Mouse (Mus musculus): Measurements from ENCODE around the gene Hesx1. TPM values are rescaled to one million over a fixed set of nuclear protein-coding genes. Genes with fewer than 3 reads are reported as not detected.

Gene Hesx1
- total RNA-seq, 2 experiments from 2014 or later, result not detected

DNA sequence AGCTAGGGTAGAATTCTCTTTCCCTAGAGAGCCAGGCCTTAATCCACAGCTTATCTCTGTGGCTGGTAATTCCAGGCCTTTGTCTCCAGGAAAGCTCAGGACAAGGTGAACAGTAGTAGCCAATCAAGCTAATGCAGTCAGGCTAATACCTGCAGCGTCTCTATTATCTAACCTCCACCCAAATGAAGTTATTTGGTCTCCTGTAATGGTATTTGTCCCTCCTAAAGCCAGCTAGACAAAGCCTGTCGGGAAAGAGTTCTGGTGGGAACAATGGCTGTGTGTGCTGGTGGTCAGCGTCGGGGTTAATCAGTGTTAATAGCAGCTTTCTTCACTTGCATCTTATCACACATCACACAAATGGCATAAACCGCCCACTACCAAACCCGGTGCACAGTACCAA is 11.7 kb downstream of the Hesx1 start:
- no peak for DNase-seq (ENCODE audit: extremely low spot score in 1 of 2, low spot score in 1 of 2)

DNA sequence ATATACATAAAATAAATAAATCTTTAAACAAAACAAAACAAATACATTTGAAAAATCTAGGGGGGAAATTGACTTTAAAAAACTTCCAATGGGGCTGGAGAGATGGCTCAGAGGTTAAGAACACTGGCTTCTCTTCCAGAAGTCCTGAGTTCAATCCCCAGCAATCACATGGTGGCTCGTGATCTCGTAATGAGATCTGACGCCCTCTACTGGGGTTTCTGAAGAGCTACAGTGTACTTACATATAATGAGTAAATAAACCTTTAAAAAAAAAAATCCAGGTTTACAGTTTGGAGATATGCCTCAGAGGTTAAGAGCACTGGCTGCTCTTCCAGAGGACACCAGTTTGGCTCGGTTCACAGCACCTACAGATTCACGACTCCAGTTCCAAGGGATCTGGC is 17.3 kb downstream of the Hesx1 start:
- DNase-seq (ENCODE audit: extremely low spot score in 1 of 2, low spot score in 1 of 2), result no peak

- DNase-seq (ENCODE audit: extremely low spot score in 1 of 2, low spot score in 1 of 2), result no peak
These were observed 19.4 kb downstream of the Hesx1 start for GRCm38 (mm10) chr14:27013658-27014057.

DNA sequence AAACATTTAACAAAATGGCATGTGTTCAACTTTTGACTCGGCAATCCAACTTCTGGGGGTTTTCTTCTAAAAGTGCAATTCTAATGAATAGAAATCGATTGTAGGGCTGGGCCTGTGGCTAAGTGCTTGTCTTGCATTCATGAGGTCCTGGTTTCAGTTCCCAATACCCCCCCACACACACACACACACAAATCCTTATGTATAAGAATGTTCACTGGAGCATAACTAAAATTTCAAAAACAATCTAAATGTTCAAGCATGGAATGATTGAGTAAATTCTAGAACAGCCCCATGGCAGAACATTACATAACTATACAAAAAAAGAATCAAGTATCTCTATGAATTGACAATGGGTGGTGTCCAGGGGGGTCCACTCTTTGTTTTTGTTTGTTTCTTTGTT is 23.7 kb downstream of the Hesx1 start:
- no peak for DNase-seq (ENCODE audit: extremely low spot score in 1 of 2, low spot score in 1 of 2)

DNA sequence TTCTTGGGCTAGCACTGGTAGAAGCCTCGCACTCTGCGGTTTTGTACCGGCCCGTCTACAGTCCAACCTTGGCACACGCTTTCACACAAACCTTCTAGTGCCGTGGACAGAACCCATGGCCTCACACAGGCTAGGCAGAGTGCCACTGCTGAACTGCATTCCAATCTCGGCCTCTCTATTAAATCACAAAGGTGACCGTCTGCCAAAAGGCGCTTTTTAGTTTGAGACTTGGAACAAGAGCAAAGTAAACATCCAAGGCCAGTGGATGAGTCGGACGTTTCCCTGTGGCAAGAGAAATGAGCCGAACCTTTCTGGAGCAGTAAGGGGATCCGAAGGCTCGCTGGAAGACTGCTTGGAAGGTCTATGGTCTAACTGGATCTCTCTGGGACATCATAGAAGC is 25.6 kb downstream of the Hesx1 start:
- DNase-seq (ENCODE audit: extremely low spot score in 1 of 2, low spot score in 1 of 2), result no peak

GRCm38 (mm10) chr14:27022876-27023275 is 28.7 kb downstream of the Hesx1 start:
- DNase-seq (ENCODE audit: extremely low spot score in 1 of 2, low spot score in 1 of 2), result peak in 1 of 2 experiments; percentile 47

DNA sequence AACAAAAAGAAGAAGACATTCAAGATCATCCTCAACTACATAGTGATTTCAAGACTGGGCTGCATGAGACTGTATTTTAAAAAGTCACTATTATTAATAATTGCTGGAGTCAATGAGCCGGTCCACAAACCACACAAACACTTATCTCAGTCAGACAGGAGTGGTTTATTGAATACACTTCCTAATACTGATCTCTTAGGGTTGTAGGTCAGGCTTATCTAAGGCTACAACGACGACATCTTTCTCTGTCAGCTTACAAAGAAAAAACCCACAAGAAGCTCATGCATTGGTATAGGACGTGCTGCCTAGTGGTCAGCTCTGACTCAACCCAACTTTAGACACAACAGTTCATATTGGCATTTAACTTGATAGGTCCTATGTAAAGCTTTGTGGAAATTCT is 30.4 kb downstream of the Hesx1 start:
- DNase-seq (ENCODE audit: extremely low spot score in 1 of 2, low spot score in 1 of 2), result no peak

- DNase-seq (ENCODE audit: extremely low spot score in 1 of 2, low spot score in 1 of 2), result no peak
These were observed 35.6 kb downstream of the Hesx1 start for GRCm38 (mm10) chr14:27029771-27030173.

- DNase-seq (ENCODE audit: extremely low spot score in 1 of 2, low spot score in 1 of 2), result peak; percentile 28 to 82
These were observed 36.9 kb downstream of the Hesx1 start for GRCm38 (mm10) chr14:27031142-27031541.

DNA sequence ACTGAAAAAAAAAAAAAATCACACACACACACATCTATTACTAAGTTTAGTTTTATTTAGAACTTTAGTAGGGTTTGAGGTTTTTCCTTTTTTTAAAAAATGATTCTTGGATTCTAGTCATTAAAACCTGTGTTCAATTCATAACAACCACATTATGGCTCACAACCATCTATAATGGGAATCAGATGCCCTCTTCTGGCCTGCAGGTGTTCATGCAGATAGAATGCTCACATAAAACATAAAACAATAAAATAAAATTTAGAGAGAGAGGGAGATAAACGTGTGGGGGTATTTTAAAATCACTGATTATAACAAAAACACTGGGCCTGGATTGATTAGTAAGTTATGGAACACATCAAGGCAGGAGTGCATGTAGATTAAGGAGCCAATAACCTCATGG is 43.3 kb downstream of the Hesx1 start:
- DNase-seq (ENCODE audit: extremely low spot score in 1 of 2, low spot score in 1 of 2), result no peak

DNA sequence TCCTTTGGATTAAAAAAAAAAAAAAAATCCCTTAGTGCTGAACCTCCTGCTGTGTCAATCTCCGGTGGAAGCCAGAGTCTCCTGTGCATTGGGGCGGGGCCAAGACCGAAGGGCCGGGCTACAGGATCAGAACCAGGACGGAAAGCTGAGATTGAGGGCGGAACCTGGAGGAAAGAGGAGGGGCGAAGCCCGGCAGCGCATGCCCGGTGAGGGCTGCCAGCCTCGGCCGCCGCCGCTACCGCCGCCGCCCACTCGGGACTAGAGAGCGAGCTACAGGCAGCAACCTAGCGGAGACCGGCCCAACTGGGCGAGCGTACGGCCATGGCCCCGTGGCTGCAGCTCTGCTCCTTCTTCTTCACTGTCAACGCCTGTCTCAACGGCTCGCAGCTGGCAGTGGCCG is 44.6 kb downstream of the Hesx1 start, which contains the start of gene Il17rd:
Il17rd (plus strand) TSS at position 159 of the 400 bp plus-strand sequence.
- peak; percentile 64 to 69 for DNase-seq (ENCODE audit: extremely low spot score in 1 of 2, low spot score in 1 of 2)

- peak in 1 of 2 experiments; percentile 16 for DNase-seq (ENCODE audit: extremely low spot score in 1 of 2, low spot score in 1 of 2)
These were observed 45.3 kb downstream of the Hesx1 start for GRCm38 (mm10) chr14:27039281-27040248.

GRCm38 (mm10) chr14:27040451-27040850 is 46.2 kb downstream of the Hesx1 start:
- no peak for DNase-seq (ENCODE audit: extremely low spot score in 1 of 2, low spot score in 1 of 2)

GRCm38 (mm10) chr14:27042280-27042983 is 48.2 kb downstream of the Hesx1 start:
- no peak for DNase-seq (ENCODE audit: extremely low spot score in 1 of 2, low spot score in 1 of 2)

DNA sequence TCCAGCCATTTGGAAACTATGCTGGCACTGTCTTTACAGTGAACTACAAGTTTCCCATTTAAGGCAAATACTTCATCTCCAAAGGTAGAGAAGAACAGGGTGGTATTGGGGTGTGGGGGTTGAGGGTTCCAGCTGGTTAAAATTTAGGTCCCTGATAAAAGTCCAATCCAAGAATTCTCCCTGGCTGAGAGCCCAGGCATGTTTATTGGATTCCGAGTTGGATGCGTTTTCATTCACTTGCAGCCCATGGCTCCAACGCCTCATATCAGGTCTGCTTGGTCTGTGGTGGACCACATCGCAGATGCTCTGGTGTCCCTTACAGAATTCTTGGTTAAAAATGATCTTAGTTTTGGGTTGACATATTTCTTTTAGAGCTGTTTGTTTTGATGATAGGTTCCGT is 49.2 kb downstream of the Hesx1 start:
- no peak for DNase-seq (ENCODE audit: extremely low spot score in 1 of 2, low spot score in 1 of 2)

- no peak for DNase-seq (ENCODE audit: extremely low spot score in 1 of 2, low spot score in 1 of 2)
These were observed 50.2 kb downstream of the Hesx1 start for GRCm38 (mm10) chr14:27044221-27044966.

GRCm38 (mm10) chr14:27044967-27045361 is 50.7 kb downstream of the Hesx1 start:
- DNase-seq (ENCODE audit: extremely low spot score in 1 of 2, low spot score in 1 of 2), result no peak

DNA sequence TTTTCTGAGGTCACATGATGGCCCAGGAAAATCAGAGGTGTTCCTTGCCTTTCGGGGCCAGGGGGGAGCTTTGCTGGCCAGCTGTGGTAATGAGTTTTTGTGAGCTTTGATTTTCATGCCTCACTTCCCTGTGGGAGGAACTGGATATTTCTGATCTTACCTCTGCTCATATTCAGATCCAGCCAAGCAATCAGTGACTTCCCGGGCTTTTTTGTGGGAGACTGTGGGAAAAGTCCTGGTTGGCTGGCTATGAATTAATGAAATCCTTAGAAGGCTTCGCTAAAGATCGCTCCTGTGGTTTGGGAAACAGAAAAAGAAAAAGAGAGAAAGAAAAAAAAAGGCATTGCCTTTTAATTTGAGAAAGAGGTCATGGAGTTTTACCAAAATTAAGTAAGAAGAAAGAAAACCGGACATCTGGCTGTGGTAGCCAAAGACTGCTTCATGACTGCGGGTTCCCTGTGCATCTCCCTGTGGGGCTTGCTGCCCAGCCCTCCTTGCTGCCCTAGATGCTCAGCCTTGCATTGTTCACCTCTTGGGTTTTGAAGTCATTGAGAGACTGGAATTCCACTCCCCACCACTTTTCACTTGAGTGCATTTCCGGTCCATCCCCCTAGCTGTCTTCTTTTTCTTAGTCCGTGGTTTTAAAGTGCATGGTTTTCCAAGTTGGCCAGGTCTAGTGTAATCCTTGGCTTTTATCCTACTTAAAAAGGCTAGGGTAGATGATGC is 54.2 kb downstream of the Hesx1 start:
- no peak for DNase-seq (ENCODE audit: extremely low spot score in 1 of 2, low spot score in 1 of 2)

- DNase-seq (ENCODE audit: extremely low spot score in 1 of 2, low spot score in 1 of 2), result no peak
These were observed 55.8 kb downstream of the Hesx1 start for GRCm38 (mm10) chr14:27050043-27050442.

Measured in layer of hippocampus, postnatal 25 days (tissue).